Mouse (Mus musculus) midbrain, postnatal 0 days (tissue): Measurements from ENCODE around the gene Trpc7. TPM values are rescaled to one million over a fixed set of nuclear protein-coding genes. Genes with fewer than 3 reads are reported as not detected.

Experiments used
- ATAC-seq: fragments of 200-750 bp; cut with Nextera tagmentation; 2 replicates; pipeline ENCODE4 v1.8.0; 2017; ENCODE audit warnings: moderate number of reproducible peaks, mild to moderate bottlenecking, moderate TSS enrichment, moderate library complexity; ENCODE audit not compliant: low FRiP score
- DNase-seq: peaks from one replicate; pipeline ENCODE4 v3.0.0-alpha.2; 2015; ENCODE audit warnings: low spot score
- H3K27ac ChIP-seq: fragments of 300-500 bp; sonication (generic); 2 replicates; pipeline ENCODE4 v1.5.1; 2014; ENCODE audit warnings: low read depth, mild to moderate bottlenecking, low read length, mixed read lengths
- H3K27me3 ChIP-seq: fragments of 300-500 bp; sonication (generic); 2 replicates; pipeline ENCODE4 v1.6.1; 2014; ENCODE audit warnings: low read length, control low read depth, mixed read lengths; ENCODE audit not compliant: insufficient read depth
- H3K36me3 ChIP-seq: fragments of 300-500 bp; sonication (generic); 2 replicates; pipeline ENCODE4 v1.6.1; 2014; ENCODE audit warnings: low read length, control low read depth, mixed read lengths; ENCODE audit not compliant: insufficient read depth
- H3K4me1 ChIP-seq: fragments of 300-500 bp; sonication (generic); 2 replicates; pipeline ENCODE4 v1.6.1; 2014; ENCODE audit warnings: mild to moderate bottlenecking, control low read depth, antibody characterized with exemption, low read length, mixed read lengths; ENCODE audit not compliant: insufficient read depth
- H3K4me2 ChIP-seq: fragments of 300-500 bp; sonication (generic); 2 replicates; pipeline ENCODE4 v1.6.1; 2014; ENCODE audit warnings: low read depth, mild to moderate bottlenecking, low read length, mixed read lengths; ENCODE audit not compliant: poor library complexity, severe bottlenecking
- H3K4me3 ChIP-seq: fragments of 300-500 bp; sonication (generic); 2 replicates; pipeline ENCODE4 v1.5.1; 2014; ENCODE audit warnings: low read depth, mild to moderate bottlenecking, low read length, moderate library complexity
- H3K9ac ChIP-seq: fragments of 300-500 bp; sonication (generic); replicated peaks from 2 replicates; pipeline ENCODE4 v1.6.1; 2014; ENCODE audit warnings: mild to moderate bottlenecking, low read length, moderate library complexity, mixed read lengths; ENCODE audit not compliant: poor library complexity, severe bottlenecking
- H3K9me3 ChIP-seq: fragments of 300-500 bp; sonication (generic); 2 replicates; pipeline ENCODE4 v1.6.1; 2016; ENCODE audit warnings: low read length, control low read depth
- CTCF ChIP-seq: IDR thresholded peaks from 2 replicates; pipeline ENCODE4 v1.5.1; 2016; ENCODE audit warnings: antibody characterized with exemption, mild to moderate bottlenecking
- WGBS: fragments of 180-500 bp; shearing (Covaris S2); extraction: QIAGEN DNeasy Blood & Tissue Kit; methylation state at CpG from one replicate; pipeline ENCODE4 v1.1.7; 2014; 5-methylcytosine and 5-hydroxymethylcytosine counted together
- polyA plus RNA-seq: library from polyadenylated mRNA; unstranded; fragments of >200 nt; fragmentation: Nextera tagmentation; extraction: Ambion mirVana; gene quantifications from 2 replicates; pipeline ENCODE4 v1.2.1, GENCODE M21; 2015
- total RNA-seq: library from RNA; depleted of rRNA; stranded (reverse); fragments of >200 nt; gene quantifications from 2 replicates; pipeline ENCODE4 v1.2.3, GENCODE M21; 2014

The Trpc7 gene
- total and polyA plus RNA-seq, 2 experiments from 2014 or later: 4.7 to 8.3 TPM

DNA sequence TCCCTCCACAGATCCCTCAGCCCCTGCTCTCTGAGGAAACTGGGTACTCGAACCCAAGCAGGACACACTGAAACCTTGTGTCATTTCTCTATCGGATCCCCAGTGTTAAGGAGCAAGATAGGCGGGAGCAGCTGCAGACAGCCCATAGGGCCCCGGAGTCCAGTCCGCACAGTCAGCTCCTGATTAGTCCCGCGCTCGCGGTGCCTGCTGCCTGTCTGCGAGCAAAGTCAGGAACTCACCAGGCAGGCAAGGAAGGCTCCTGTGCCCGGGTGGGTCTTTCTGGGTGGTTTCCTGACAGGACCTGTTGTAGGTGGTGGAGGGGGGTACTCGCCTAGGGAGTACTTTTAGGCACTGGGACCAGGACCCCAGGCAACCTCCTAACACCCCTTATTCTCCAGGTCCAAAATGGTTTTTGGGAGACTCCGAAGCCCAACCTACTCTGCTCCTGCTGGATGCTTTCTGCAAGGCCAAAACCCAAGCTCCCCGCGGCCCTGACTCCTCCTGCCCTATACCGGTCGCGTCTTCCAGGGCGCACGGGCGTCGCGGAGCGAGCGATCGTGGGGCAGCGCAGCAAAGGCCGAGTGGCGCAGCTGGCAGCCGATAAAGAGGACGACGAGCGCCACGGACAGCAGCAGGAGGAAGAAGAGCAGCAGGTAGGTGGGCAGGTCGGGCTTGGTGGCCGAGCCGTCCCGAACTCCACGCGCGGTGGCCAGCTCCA lies 143.2 kb downstream of the Trpc7 start:
- Histone ChIP-seq H3K27ac (no peak overlapping the region), H3K27me3 (peaks cover 14% of the 10 kb centered on the region), H3K4me3 (peak overlapping the region; percentile 51), H3K4me1 (peaks cover 8% of the 10 kb centered on the region), H3K9me3 (no peaks in the 10 kb centered on the region), H3K36me3 (no peaks in the 10 kb centered on the region), H3K9ac (peak overlapping the region; percentile 59), H3K4me2 (peak overlapping the region; percentile 96)
- WGBS: 2% methylated on average over 41 of the region's 41 CpGs
- no peak for TF ChIP-seq CTCF
- ATAC-seq (no peak), DNase-seq (no peak)

DNA sequence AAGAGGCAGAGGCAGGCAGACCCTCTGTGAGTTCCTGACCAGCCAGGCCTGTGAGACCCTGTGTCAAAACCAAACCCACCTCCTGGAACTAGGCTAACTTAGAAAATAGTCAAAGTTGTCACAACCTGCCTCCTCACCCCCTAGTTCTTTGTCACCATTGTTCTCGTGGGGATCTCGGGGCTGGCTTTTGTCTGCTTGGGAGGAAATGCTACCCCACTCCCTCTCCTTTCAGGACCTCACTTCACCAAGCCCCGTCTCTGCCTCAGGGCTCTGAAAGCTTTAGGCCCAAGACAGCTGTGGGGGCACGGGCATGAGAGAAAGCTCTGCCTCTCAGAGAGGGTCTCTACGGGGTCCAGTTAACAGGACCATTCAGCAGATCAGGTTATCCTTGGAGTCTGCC lies 144.0 kb downstream of the Trpc7 start:
- Histone ChIP-seq H3K36me3 (no peaks in the 10 kb centered on the region), H3K4me1 (peaks cover 8% of the 10 kb centered on the region), H3K27me3 (peaks cover 14% of the 10 kb centered on the region), H3K27ac (no peak overlapping the region), H3K9me3 (no peaks in the 10 kb centered on the region), H3K9ac (no peak overlapping the region), H3K4me2 (peak overlapping the region; percentile 96), H3K4me3 (peak overlapping the region; percentile 51; the same call in 1 of the 2 replicates)
- DNase-seq (no peak), ATAC-seq (no peak)
- TF ChIP-seq CTCF: no peak
- 24% methylated on average over 5 of the region's 5 CpGs for WGBS

DNA sequence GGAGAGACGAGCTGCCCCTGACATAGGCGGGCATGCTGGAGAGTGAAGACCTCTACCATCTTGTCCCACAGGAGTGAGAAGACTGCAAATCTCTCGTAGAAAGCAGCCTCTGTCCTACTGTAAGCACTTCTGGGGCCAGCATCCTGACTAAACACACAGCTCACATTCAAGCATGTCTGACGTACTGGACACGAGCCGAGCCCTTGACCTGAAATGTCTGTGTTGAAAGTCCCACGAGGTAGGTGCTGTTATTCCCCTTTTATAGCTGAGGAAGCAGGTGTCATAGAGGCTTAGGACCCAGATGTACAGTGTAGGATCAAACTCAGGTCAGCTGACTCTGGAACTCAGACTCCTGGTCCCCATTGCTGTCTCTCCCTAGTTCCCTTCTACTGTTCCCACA lies 146.4 kb downstream of the Trpc7 start:
- Histone ChIP-seq H3K4me2 (no peak overlapping the region), H3K9ac (no peak overlapping the region), H3K27me3 (peaks cover 14% of the 10 kb centered on the region), H3K27ac (no peak overlapping the region), H3K4me1 (peaks cover 8% of the 10 kb centered on the region), H3K36me3 (no peaks in the 10 kb centered on the region), H3K4me3 (no peak overlapping the region), H3K9me3 (no peaks in the 10 kb centered on the region)
- TF ChIP-seq CTCF: no peak
- DNase-seq (no peak), ATAC-seq (no peak)
- 91% methylated on average over 7 of the region's 7 CpGs for WGBS

DNA sequence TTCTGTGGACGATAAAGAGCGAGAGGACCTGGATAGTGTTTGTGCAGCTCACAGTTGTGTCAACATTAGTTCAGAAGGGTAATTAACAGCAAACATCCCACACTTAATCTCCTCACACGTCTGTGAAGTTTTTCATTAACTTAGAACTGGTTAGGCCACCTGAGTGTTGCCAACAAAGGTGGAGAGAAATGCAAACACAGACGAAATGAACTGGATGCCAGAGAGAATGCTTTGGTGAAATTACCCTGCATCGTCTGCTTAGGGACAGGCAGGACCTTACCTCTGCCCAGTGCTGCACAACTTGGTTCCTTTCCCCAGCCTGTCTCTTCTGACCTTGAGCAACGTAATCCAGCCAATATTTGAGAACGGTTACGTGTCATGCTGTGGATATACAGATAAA lies 148.2 kb downstream of the Trpc7 start:
- Histone ChIP-seq H3K9ac (no peak overlapping the region), H3K9me3 (no peaks in the 10 kb centered on the region), H3K4me3 (no peak overlapping the region), H3K4me2 (no peak overlapping the region), H3K27me3 (peaks cover 10% of the 10 kb centered on the region; the same call in 1 of the 2 replicates), H3K27ac (no peak overlapping the region), H3K36me3 (no peaks in the 10 kb centered on the region), H3K4me1 (no peaks in the 10 kb centered on the region)
- 75% methylated on average over 8 of the region's 8 CpGs for WGBS
- no peak for ATAC-seq
- TF ChIP-seq CTCF: no peak
- no peak for DNase-seq

DNA sequence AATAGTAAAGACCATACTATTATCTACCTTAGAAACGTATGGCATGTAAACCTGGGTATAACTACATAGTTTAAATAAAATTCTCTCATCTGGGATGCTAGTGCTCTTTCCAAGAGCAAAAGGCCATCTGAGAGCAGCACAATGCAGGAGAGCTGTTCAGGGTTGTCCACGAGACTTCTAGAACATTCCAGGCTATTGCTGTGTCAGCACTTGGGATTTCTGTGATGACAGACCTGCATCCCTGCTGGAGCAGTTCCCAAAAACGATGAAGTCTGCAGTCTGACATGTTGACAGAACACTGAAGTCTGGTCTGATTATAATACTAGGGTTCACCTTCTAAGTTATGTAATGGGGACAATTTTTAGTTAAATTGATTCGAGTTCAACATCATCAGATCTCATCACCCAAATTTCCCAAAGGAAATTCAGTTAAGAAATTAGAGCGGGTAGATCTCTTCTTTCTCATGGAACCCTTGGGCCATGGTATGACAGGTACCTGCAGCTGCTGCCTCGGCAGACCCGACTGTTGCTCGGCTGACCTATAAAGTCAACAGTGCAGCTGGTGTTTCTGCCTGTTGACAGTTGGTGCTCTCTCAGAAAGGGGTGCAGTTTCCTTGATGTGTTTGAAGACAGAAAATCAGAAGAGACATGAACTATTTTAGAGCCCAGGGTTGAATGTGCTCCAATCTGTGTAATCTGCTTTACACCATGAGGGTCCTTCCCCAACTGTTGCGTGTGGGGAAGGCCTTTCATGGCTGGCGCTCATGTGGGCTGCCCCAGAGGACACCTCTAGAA lies 148.9 kb downstream of the Trpc7 start:
- no peaks in the 10 kb centered on the region for H3K4me1 ChIP-seq
- H3K9me3 ChIP-seq: no peaks in the 10 kb centered on the region
- ATAC-seq (no peak), DNase-seq (no peak)
- no peak overlapping the region for H3K4me2 ChIP-seq
- WGBS: 85% methylated on average over 10 of the region's 10 CpGs
- no peaks in the 10 kb centered on the region for H3K36me3 ChIP-seq
- no peak overlapping the region for H3K9ac ChIP-seq
- H3K4me3 ChIP-seq: no peak overlapping the region
- H3K27ac ChIP-seq: no peak overlapping the region
- TF ChIP-seq CTCF: no peak
- H3K27me3 ChIP-seq: peaks cover 8% of the 10 kb centered on the region; the same call in 1 of the 2 replicates

DNA sequence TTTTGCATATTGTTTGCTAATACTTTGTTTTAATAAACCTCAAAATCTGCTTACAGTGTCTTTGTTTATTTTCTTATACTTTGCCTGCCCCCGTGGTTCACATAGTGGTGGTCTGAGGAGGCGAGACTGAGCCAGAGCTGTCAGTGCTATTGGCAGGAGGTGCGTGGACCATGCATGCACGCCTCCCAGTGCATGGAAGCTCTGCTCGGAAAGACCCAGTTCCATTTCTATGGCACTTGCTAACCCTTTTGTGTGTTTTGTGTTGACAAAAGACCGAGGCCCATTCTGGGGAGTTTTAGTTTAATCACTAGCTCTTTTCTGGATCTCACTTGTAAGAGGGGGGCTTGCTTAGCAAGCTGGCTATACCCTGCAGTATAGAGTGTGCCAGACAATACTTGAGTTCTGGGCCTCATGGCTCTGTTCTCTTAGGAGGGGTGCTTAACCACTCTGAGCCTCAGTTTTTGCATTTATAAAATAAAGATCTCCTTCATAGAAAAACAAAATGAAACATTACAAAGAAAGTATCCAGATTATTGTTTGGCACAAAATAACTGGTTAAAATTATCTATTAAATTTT lies 153.4 kb downstream of the Trpc7 start:
- no peak for TF ChIP-seq CTCF
- WGBS: 56% methylated on average over 6 of the region's 6 CpGs
- H3K9ac ChIP-seq: no peak overlapping the region

More for the DNA sequence above, 153.4 kb downstream of the Trpc7 start:
- Histone ChIP-seq H3K4me1 (no peaks in the 10 kb centered on the region), H3K27me3 (no peaks in the 10 kb centered on the region), H3K27ac (no peak overlapping the region), H3K4me3 (no peak overlapping the region), H3K36me3 (peaks cover 16% of the 10 kb centered on the region), H3K9me3 (no peaks in the 10 kb centered on the region), H3K4me2 (no peak overlapping the region)
- DNase-seq (no peak), ATAC-seq (no peak)
